Mouse (Mus musculus) liver, embryonic 14.5 days (tissue): ENCODE data around the gene Tcp11. TPM values are rescaled to one million over a fixed set of nuclear protein-coding genes. Genes with fewer than 3 reads are reported as not detected.

Source experiments
- ATAC-seq: fragments of 200-750 bp; cut with Nextera tagmentation; 2 replicates; pipeline ENCODE4 v1.8.0; 2017; ENCODE audit warnings: moderate number of reproducible peaks, mild to moderate bottlenecking, moderate library complexity; ENCODE audit not compliant: insufficient read depth
- DNase-seq, 3 experiments: peaks; one replicate each; pipeline ENCODE4 v3.0.0-alpha.2; 2012 to 2013; ENCODE audit warnings: low read depth in 3 of 3, low spot score in 3 of 3
- H3K27ac ChIP-seq: fragments of 300-500 bp; sonication (generic); 2 replicates; pipeline ENCODE4 v1.5.1; 2014; ENCODE audit warnings: moderate library complexity, mild to moderate bottlenecking, control low read depth, inconsistent platforms
- H3K27me3 ChIP-seq: fragments of 300-500 bp; sonication (generic); 2 replicates; pipeline ENCODE4 v1.6.1; 2014; ENCODE audit warnings: mild to moderate bottlenecking, low read length, moderate library complexity; ENCODE audit not compliant: control insufficient read depth, insufficient read depth
- H3K36me3 ChIP-seq: fragments of 300-500 bp; sonication (generic); replicated peaks from 2 replicates; pipeline ENCODE4 v1.6.1; 2014; ENCODE audit warnings: low read depth; ENCODE audit not compliant: control insufficient read depth, insufficient read depth
- H3K4me1 ChIP-seq, 2 experiments: fragments of 200-500 bp in 1 of 2; fragments of 300-500 bp in 1 of 2; sonication (generic) in 1 of 2; replicated peaks; 2 replicates each; pipeline ENCODE4 v1.6.1; 2012 to 2014; ENCODE audit warnings: antibody characterized with exemption in 1 of 2, inconsistent platforms in 1 of 2, low read length in 1 of 2; ENCODE audit not compliant: control insufficient read depth in 2 of 2, insufficient read depth in 2 of 2
- H3K4me2 ChIP-seq: fragments of 300-500 bp; sonication (generic); 2 replicates; pipeline ENCODE4 v1.6.1; 2014; ENCODE audit warnings: low read depth, mild to moderate bottlenecking, control low read depth, moderate library complexity
- H3K4me3 ChIP-seq, 2 experiments: fragments of 200-500 bp in 1 of 2; fragments of 300-500 bp in 1 of 2; sonication (generic) in 1 of 2; 2 replicates each; pipeline ENCODE4 v1.5.1; 2012 to 2014; ENCODE audit warnings: low read depth in 2 of 2, low read length in 2 of 2, mild to moderate bottlenecking in 2 of 2, control low read depth in 1 of 2, inconsistent platforms in 1 of 2, moderate library complexity in 1 of 2; ENCODE audit not compliant: insufficient read depth in 1 of 2
- H3K9ac ChIP-seq: fragments of 300-500 bp; sonication (generic); replicated peaks from 2 replicates; pipeline ENCODE4 v1.6.1; 2014; ENCODE audit warnings: mild to moderate bottlenecking, control low read depth, moderate library complexity
- H3K9me3 ChIP-seq: fragments of 300-500 bp; sonication (generic); 2 replicates; pipeline ENCODE4 v1.6.1; 2016; ENCODE audit warnings: low read length, mixed read lengths; ENCODE audit not compliant: control insufficient read depth
- CTCF ChIP-seq: IDR thresholded peaks from 2 replicates; pipeline ENCODE4 v1.5.1; 2016; ENCODE audit warnings: antibody characterized with exemption, low read depth, control low read depth
- EP300 ChIP-seq: IDR thresholded peaks from 2 replicates; pipeline ENCODE4 v1.6.1; 2016; ENCODE audit warnings: antibody characterized with exemption, low read depth
- WGBS: fragments of 180-500 bp; shearing (Covaris S2); extraction: QIAGEN DNeasy Blood & Tissue Kit; methylation state at CpG from one replicate; pipeline ENCODE4 v1.1.7; 2014; ENCODE audit not compliant: insufficient replicate concordance; 5-methylcytosine and 5-hydroxymethylcytosine counted together
- polyA plus RNA-seq, 2 experiments: library from polyadenylated mRNA; depleted of rRNA in 1 of 2; stranded (reverse) in 1 of 2; unstranded in 1 of 2; fragments of >200 nt; fragmentation: Nextera tagmentation in 1 of 2; extraction: Ambion mirVana in 1 of 2; gene quantifications; 2 replicates each; pipeline versions ENCODE4 v1.2.1 to v1.2.3; 2012 to 2014

Tcp11 gene
- polyA plus RNA-seq, 2 experiments = 0.16 TPM; not detected in 1

- H3K27ac ChIP-seq = no peak overlapping the region
- 69% methylated on average over 5 of the region's 5 CpGs for WGBS
- no peak for TF ChIP-seq EP300
- no peaks in the 10 kb centered on the region for H3K9me3 ChIP-seq
- H3K36me3 ChIP-seq = no peaks in the 10 kb centered on the region
- no peak for DNase-seq
- H3K27me3 ChIP-seq = peaks cover 3% of the 10 kb centered on the region
- H3K9ac ChIP-seq = no peak overlapping the region
- H3K4me1 ChIP-seq = no peaks in the 10 kb centered on the region
- ATAC-seq = no peak
- no peak overlapping the region for H3K4me3 ChIP-seq
- H3K4me2 ChIP-seq = no peak overlapping the region
Measured at GRCm38 (mm10) chr17:28120460-28120859, 40.0 kb upstream of the Tcp11 start.

DNA sequence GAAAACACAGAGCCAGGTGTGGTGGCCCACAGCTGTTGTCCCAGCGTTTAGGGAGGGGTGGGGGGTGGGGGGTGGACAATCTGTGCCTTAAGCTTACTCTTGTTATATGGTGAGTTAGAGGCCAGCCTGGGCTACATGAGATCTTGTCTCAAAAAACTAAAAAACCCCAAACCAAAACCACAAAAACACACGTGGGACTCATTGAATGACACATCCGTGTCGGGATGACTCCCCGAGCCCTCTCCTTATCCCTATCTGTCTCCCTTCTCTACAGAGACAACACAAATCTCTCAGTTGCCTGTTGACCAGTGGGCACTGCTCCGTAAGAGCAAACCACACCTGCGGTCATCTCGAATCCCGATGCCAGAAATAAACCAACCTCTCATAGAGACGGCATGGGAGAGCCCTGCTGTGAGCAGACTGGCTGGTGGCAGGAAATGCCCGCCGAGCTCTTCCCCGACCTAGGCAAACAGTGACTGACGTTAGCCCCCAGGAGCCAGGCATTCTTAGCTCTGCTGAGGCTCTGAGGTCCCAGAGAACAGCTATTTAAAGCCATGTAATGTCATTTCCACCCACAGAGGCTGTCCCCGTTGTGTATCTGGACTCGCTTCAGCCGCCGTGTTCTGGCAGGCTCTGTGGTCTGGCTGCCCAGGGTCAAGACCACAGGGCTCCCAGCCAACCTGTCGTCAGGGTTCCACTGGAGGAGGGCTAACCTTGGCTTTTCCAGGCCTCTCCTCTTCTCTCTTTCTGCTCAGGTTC lies 37.2 kb upstream of the Tcp11 start:
- H3K9ac ChIP-seq = no peak overlapping the region
- no peak overlapping the region for H3K4me2 ChIP-seq
- H3K4me3 ChIP-seq = no peak overlapping the region
- TF ChIP-seq CTCF = no peak
- no peak for TF ChIP-seq EP300
- no peak for ATAC-seq
- H3K9me3 ChIP-seq = no peaks in the 10 kb centered on the region
- H3K27me3 ChIP-seq = peaks cover 3% of the 10 kb centered on the region
- H3K36me3 ChIP-seq = no peaks in the 10 kb centered on the region
- WGBS = 15% methylated on average over 19 of the region's 19 CpGs
- H3K27ac ChIP-seq = no peak overlapping the region
- no peak for DNase-seq
- H3K4me1 ChIP-seq = no peaks in the 10 kb centered on the region

DNA sequence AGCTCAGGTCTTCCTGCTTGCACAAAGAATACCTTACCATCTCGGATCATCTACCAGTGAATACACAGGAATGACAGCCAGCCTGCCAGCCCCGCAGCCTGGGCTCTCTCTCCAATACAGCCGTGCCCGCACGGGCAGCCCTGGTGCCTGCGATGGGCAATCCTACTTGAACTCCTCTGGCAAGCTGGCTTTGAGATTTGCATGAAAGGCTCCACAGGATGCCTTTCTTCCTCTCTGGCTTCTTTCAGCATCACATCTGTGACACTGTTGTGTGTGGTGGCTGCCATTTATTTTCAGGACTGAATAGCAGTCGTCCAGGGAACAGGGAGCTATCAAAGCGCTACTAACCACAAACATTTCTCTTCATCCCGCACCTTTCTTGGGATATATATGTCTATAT lies 35.9 kb upstream of the Tcp11 start:
- no peaks in the 10 kb centered on the region for H3K4me1 ChIP-seq

GRCm38 (mm10) chr17:28112266-28112665 lies 31.8 kb upstream of the Tcp11 start:
- no peaks in the 10 kb centered on the region for H3K36me3 ChIP-seq
- no peaks in the 10 kb centered on the region for H3K27me3 ChIP-seq
- H3K4me3 ChIP-seq = no peak overlapping the region
- no peaks in the 10 kb centered on the region for H3K4me1 ChIP-seq
- TF ChIP-seq CTCF = no peak
- H3K27ac ChIP-seq = no peak overlapping the region
- 66% methylated on average over 8 of the region's 8 CpGs for WGBS
- H3K4me2 ChIP-seq = no peak overlapping the region
- no peak for DNase-seq
- no peaks in the 10 kb centered on the region for H3K9me3 ChIP-seq
- no peak for ATAC-seq
- no peak overlapping the region for H3K9ac ChIP-seq

More for the DNA sequence above, 35.9 kb upstream of the Tcp11 start:
- Histone ChIP-seq H3K27ac (no peak overlapping the region), H3K4me3 (no peak overlapping the region), H3K9ac (no peak overlapping the region), H3K27me3 (peaks cover 3% of the 10 kb centered on the region), H3K4me2 (no peak overlapping the region), H3K9me3 (no peaks in the 10 kb centered on the region), H3K36me3 (no peaks in the 10 kb centered on the region)
- 71% methylated on average over 9 of the region's 9 CpGs for WGBS
- TF ChIP-seq CTCF = no peak
- TF ChIP-seq EP300 = no peak
- no peak for DNase-seq
- no peak for ATAC-seq

DNA sequence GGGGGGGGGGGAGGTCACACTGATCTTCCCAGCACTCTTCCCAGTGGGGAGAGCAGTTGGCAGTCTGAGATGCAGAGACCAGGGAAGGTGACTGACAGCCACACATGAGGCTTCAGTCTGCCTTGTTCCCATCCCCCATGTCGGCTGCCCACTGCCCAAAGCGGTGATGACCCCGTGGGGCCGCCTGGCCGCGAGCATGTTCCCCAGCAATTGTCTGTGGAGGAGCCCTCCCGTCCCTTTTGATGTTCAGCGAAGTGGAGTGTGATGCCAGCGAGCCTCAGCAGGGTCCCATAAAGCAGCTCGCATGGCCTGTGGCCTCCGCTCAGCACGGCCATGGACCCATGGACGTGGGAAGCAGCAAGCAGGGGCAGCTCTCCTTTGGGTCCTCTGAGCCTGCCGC lies 26.8 kb upstream of the Tcp11 start:
- no peak for TF ChIP-seq EP300
- TF ChIP-seq CTCF = no peak
- H3K27me3 ChIP-seq = no peaks in the 10 kb centered on the region
- WGBS = 27% methylated on average over 14 of the region's 14 CpGs
- H3K4me1 ChIP-seq = no peaks in the 10 kb centered on the region
- H3K27ac ChIP-seq = no peak overlapping the region
- ATAC-seq (no peak), DNase-seq (no peak)
- no peak overlapping the region for H3K4me2 ChIP-seq
- H3K9me3 ChIP-seq = no peaks in the 10 kb centered on the region
- H3K4me3 ChIP-seq = no peak overlapping the region
- H3K9ac ChIP-seq = no peak overlapping the region
- H3K36me3 ChIP-seq = no peaks in the 10 kb centered on the region
